Mouse (Mus musculus): ENCODE measurements around the gene Cpne6. TPM values are rescaled to one million over a fixed set of nuclear protein-coding genes. Genes with fewer than 3 reads are reported as not detected.

The Cpne6 gene
- polyA plus RNA-seq, 1 experiment = not detected

GRCm38 (mm10) chr14:55557003-55557402 lies 46.8 kb downstream of the Cpne6 start:
- H3K4me1 ChIP-seq (ENCODE audit: control insufficient read depth, insufficient read depth, insufficient read length, low read length) = peaks cover 7% of the 10 kb centered on the region
- no peak overlapping the region for H3K4me3 ChIP-seq (ENCODE audit: insufficient read depth, low read depth, low read length)
- no peak overlapping the region; the same call in 1 of the 2 replicates for H3K27ac ChIP-seq (replicated peaks; ENCODE audit: low read depth, low read length)

GRCm38 (mm10) chr14:55557587-55557986 lies 47.3 kb downstream of the Cpne6 start:
- H3K4me1 ChIP-seq (ENCODE audit: control insufficient read depth, insufficient read depth, insufficient read length, low read length) = peaks cover 7% of the 10 kb centered on the region
- no peak overlapping the region for H3K4me3 ChIP-seq (ENCODE audit: insufficient read depth, low read depth, low read length)
- H3K27ac ChIP-seq (replicated peaks; ENCODE audit: low read depth, low read length) = no peak overlapping the region

GRCm38 (mm10) chr14:55558740-55559448 lies 48.6 kb downstream of the Cpne6 start:
- Histone ChIP-seq H3K27ac (replicated peaks; ENCODE audit: low read depth, low read length) (no peak overlapping the region), H3K4me3 (ENCODE audit: insufficient read depth, low read depth, low read length) (no peak overlapping the region), H3K4me1 (ENCODE audit: control insufficient read depth, insufficient read depth, insufficient read length, low read length) (peaks cover 7% of the 10 kb centered on the region)

- Histone ChIP-seq H3K27ac (replicated peaks; ENCODE audit: low read depth, low read length) (peak within 1 kb of the TSS; percentile 98), H3K4me3 (ENCODE audit: insufficient read depth, low read depth, low read length) (peak within 1 kb of the TSS; percentile 90), H3K4me1 (ENCODE audit: control insufficient read depth, insufficient read depth, insufficient read length, low read length) (peaks cover 7% of the 10 kb centered on the region)
Measured at GRCm38 (mm10) chr14:55559799-55560201, 49.6 kb downstream of the Cpne6 start, which contains the start of gene Dcaf11. Gene Dcaf11 (plus strand): TSS chr14:55560006.

GRCm38 (mm10) chr14:55560202-55561073 lies 50.2 kb downstream of the Cpne6 start, which contains the start of gene A730061H03Rik:
Gene A730061H03Rik (minus strand): TSS chr14:55560406.
- Histone ChIP-seq H3K27ac (replicated peaks; ENCODE audit: low read depth, low read length) (peak within 1 kb of the TSS; percentile 98), H3K4me3 (ENCODE audit: insufficient read depth, low read depth, low read length) (peak within 1 kb of the TSS; percentile 90), H3K4me1 (ENCODE audit: control insufficient read depth, insufficient read depth, insufficient read length, low read length) (peaks cover 7% of the 10 kb centered on the region)

- Histone ChIP-seq H3K27ac (replicated peaks; ENCODE audit: low read depth, low read length) (no peak overlapping the region), H3K4me3 (ENCODE audit: insufficient read depth, low read depth, low read length) (no peak overlapping the region), H3K4me1 (ENCODE audit: control insufficient read depth, insufficient read depth, insufficient read length, low read length) (peaks cover 7% of the 10 kb centered on the region)
Measured at GRCm38 (mm10) chr14:55561860-55562259, 51.6 kb downstream of the Cpne6 start.

- no peak overlapping the region for H3K27ac ChIP-seq (replicated peaks; ENCODE audit: low read depth, low read length)
- H3K4me1 ChIP-seq (ENCODE audit: control insufficient read depth, insufficient read depth, insufficient read length, low read length) = peaks cover 7% of the 10 kb centered on the region
- no peak overlapping the region for H3K4me3 ChIP-seq (ENCODE audit: insufficient read depth, low read depth, low read length)
Measured at GRCm38 (mm10) chr14:55563249-55563648, 53.0 kb downstream of the Cpne6 start.

GRCm38 (mm10) chr14:55565748-55566147 lies 55.5 kb downstream of the Cpne6 start:
- Histone ChIP-seq H3K4me1 (ENCODE audit: control insufficient read depth, insufficient read depth, insufficient read length, low read length) (peaks cover 7% of the 10 kb centered on the region), H3K27ac (replicated peaks; ENCODE audit: low read depth, low read length) (no peak overlapping the region), H3K4me3 (ENCODE audit: insufficient read depth, low read depth, low read length) (no peak overlapping the region)

Other genes starting within 250 kb of the Cpne6 start
- gene Dhrs4, start 31.7 kb upstream of the Cpne6 start, polyA plus RNA-seq (2012; ENCODE audit: insufficient read depth, insufficient read length, missing spikeins) = 176 and 206 TPM in 2 replicates
- 0.48 and 0.54 TPM in 2 replicates for gene Carmil3, start 19.8 kb upstream of the Cpne6 start, polyA plus RNA-seq (2012; ENCODE audit: insufficient read depth, insufficient read length, missing spikeins)
- not detected in 2 replicates for gene Nrl, start 14.5 kb downstream of the Cpne6 start, polyA plus RNA-seq (2012; ENCODE audit: insufficient read depth, insufficient read length, missing spikeins)
- gene Pck2, start 29.8 kb downstream of the Cpne6 start, polyA plus RNA-seq (2012; ENCODE audit: insufficient read depth, insufficient read length, missing spikeins) = 5.0 and 10.3 TPM in 2 replicates
- gene Dcaf11, start 49.6 kb downstream of the Cpne6 start, polyA plus RNA-seq (2012; ENCODE audit: insufficient read depth, insufficient read length, missing spikeins) = 45.4 and 56.7 TPM in 2 replicates
- gene A730061H03Rik, start 50.0 kb downstream of the Cpne6 start, polyA plus RNA-seq (2012; ENCODE audit: insufficient read depth, insufficient read length, missing spikeins) = not detected in 2 replicates
- 4.7 and 5.4 TPM in 2 replicates for gene Fitm1, start 65.2 kb downstream of the Cpne6 start, polyA plus RNA-seq (2012; ENCODE audit: insufficient read depth, insufficient read length, missing spikeins)
- 191 and 217 TPM in 2 replicates for gene Psme1, start 67.7 kb downstream of the Cpne6 start, polyA plus RNA-seq (2012; ENCODE audit: insufficient read depth, insufficient read length, missing spikeins)
- 42.1 and 45.5 TPM in 2 replicates for gene Emc9, start 74.9 kb downstream of the Cpne6 start, polyA plus RNA-seq (2012; ENCODE audit: insufficient read depth, insufficient read length, missing spikeins)
- 248 and 256 TPM in 2 replicates for gene Psme2, start 80.7 kb downstream of the Cpne6 start, polyA plus RNA-seq (2012; ENCODE audit: insufficient read depth, insufficient read length, missing spikeins)
- gene Rnf31, start 81.3 kb downstream of the Cpne6 start, polyA plus RNA-seq (2012; ENCODE audit: insufficient read depth, insufficient read length, missing spikeins) = 11.1 and 12.0 TPM in 2 replicates
- gene Irf9, start 93.1 kb downstream of the Cpne6 start, polyA plus RNA-seq (2012; ENCODE audit: insufficient read depth, insufficient read length, missing spikeins) = 4.8 and 7.4 TPM in 2 replicates
- gene Rec8, start 107.6 kb downstream of the Cpne6 start, polyA plus RNA-seq (2012; ENCODE audit: insufficient read depth, insufficient read length, missing spikeins) = not detected in 2 replicates
- gene Ipo4, start 125.5 kb downstream of the Cpne6 start, polyA plus RNA-seq (2012; ENCODE audit: insufficient read depth, insufficient read length, missing spikeins) = 25.0 and 31.0 TPM in 2 replicates
- gene Gm49378, start 127.5 kb downstream of the Cpne6 start, polyA plus RNA-seq (2012; ENCODE audit: insufficient read depth, insufficient read length, missing spikeins) = 2.7 and 3.4 TPM in 2 replicates
- 21.6 and 26.6 TPM in 2 replicates for gene Tm9sf1, start 133.4 kb downstream of the Cpne6 start, polyA plus RNA-seq (2012; ENCODE audit: insufficient read depth, insufficient read length, missing spikeins)
- not detected in 2 replicates for gene Tssk4, start 139.7 kb downstream of the Cpne6 start, polyA plus RNA-seq (2012; ENCODE audit: insufficient read depth, insufficient read length, missing spikeins)
- gene Mdp1, start 150.1 kb downstream of the Cpne6 start, polyA plus RNA-seq (2012; ENCODE audit: insufficient read depth, insufficient read length, missing spikeins) = 29.0 and 33.3 TPM in 2 replicates
- gene Gmpr2, start 161.5 kb downstream of the Cpne6 start, polyA plus RNA-seq (2012; ENCODE audit: insufficient read depth, insufficient read length, missing spikeins) = 19.8 and 20.3 TPM in 2 replicates
- gene Nedd8, start 161.7 kb downstream of the Cpne6 start, polyA plus RNA-seq (2012; ENCODE audit: insufficient read depth, insufficient read length, missing spikeins) = 243 and 245 TPM in 2 replicates
- 8.2 and 9.2 TPM in 2 replicates for gene Tinf2, start 171.4 kb downstream of the Cpne6 start, polyA plus RNA-seq (2012; ENCODE audit: insufficient read depth, insufficient read length, missing spikeins)
- gene Tgm1, start 203.5 kb downstream of the Cpne6 start, polyA plus RNA-seq (2012; ENCODE audit: insufficient read depth, insufficient read length, missing spikeins) = not detected in 2 replicates
- 8.9 and 10.1 TPM in 2 replicates for gene Rabggta, start 211.8 kb downstream of the Cpne6 start, polyA plus RNA-seq (2012; ENCODE audit: insufficient read depth, insufficient read length, missing spikeins)
- 58.8 and 101 TPM in 2 replicates for gene Dhrs1, start 235.2 kb downstream of the Cpne6 start, polyA plus RNA-seq (2012; ENCODE audit: insufficient read depth, insufficient read length, missing spikeins)
- 4.8 and 5.5 TPM in 2 replicates for gene Nop9, start 235.2 kb downstream of the Cpne6 start, polyA plus RNA-seq (2012; ENCODE audit: insufficient read depth, insufficient read length, missing spikeins)
- gene Cideb, start 248.0 kb downstream of the Cpne6 start, polyA plus RNA-seq (2012; ENCODE audit: insufficient read depth, insufficient read length, missing spikeins) = 16.3 and 27.9 TPM in 2 replicates